Mouse (Mus musculus) heart, embryonic 15.5 days (tissue): ENCODE data around the gene Syngr2. TPM values are rescaled to one million over a fixed set of nuclear protein-coding genes. Genes with fewer than 3 reads are reported as not detected.

Experiments
- ATAC-seq: fragments of 200-750 bp; cut with Nextera tagmentation; replicated peaks from 2 replicates; pipeline ENCODE4 v1.8.0; 2017; ENCODE audit warnings: low read depth, moderate TSS enrichment; ENCODE audit not compliant: insufficient number of reproducible peaks, insufficient read depth, low FRiP score
- H3K27ac ChIP-seq: fragments of 300-500 bp; sonication (generic); 2 replicates; pipeline ENCODE4 v1.5.1; 2015; ENCODE audit warnings: mild to moderate bottlenecking, inconsistent platforms
- H3K27me3 ChIP-seq: fragments of 300-500 bp; sonication (generic); 2 replicates; pipeline ENCODE4 v1.6.1; 2015; ENCODE audit warnings: inconsistent platforms
- H3K36me3 ChIP-seq: fragments of 300-500 bp; sonication (generic); 2 replicates; pipeline ENCODE4 v1.6.1; 2015; ENCODE audit warnings: mild to moderate bottlenecking, inconsistent platforms
- H3K4me1 ChIP-seq: fragments of 300-500 bp; sonication (generic); replicated peaks from 2 replicates; pipeline ENCODE4 v1.6.1; 2015; ENCODE audit warnings: inconsistent platforms
- H3K4me2 ChIP-seq: fragments of 300-500 bp; sonication (generic); 2 replicates; pipeline ENCODE4 v1.6.1; 2015; ENCODE audit warnings: inconsistent platforms, mild to moderate bottlenecking, moderate library complexity
- H3K4me3 ChIP-seq: fragments of 300-500 bp; sonication (generic); 2 replicates; pipeline ENCODE4 v1.5.1; 2015; ENCODE audit warnings: mild to moderate bottlenecking, inconsistent platforms
- H3K9ac ChIP-seq: fragments of 300-500 bp; sonication (generic); 2 replicates; pipeline ENCODE4 v1.6.1; 2015; ENCODE audit warnings: mild to moderate bottlenecking, inconsistent platforms
- H3K9me3 ChIP-seq: fragments of 300-500 bp; sonication (generic); replicated peaks from 2 replicates; pipeline ENCODE4 v1.6.1; 2016; ENCODE audit warnings: inconsistent platforms
- WGBS: fragments of 180-500 bp; shearing (Covaris S2); methylation state at CpG from one replicate; pipeline ENCODE4 v1.1.7; 2015; ENCODE audit warnings: mixed read lengths; 5-methylcytosine and 5-hydroxymethylcytosine counted together
- polyA plus RNA-seq: library from polyadenylated mRNA; unstranded; fragments of >200 nt; fragmentation: Nextera tagmentation; extraction: Ambion mirVana; gene quantifications from 2 replicates; pipeline ENCODE4 v1.2.1, GENCODE M21; 2015

The Syngr2 gene
- polyA plus RNA-seq: 84.6 and 105 TPM in 2 replicates

GRCm38 (mm10) chr11:117809407-117810311 lies at the start of gene Syngr2, which contains the start of gene Gm20708:
Gene Syngr2 (plus strand): TSS chr11:117809668.
Gene Gm20708 (plus strand): TSS chr11:117809668.
- H3K4me1 ChIP-seq: peaks cover 33% of the 10 kb centered on the region
- H3K4me3 ChIP-seq: peak within 1 kb of the TSS; percentile 72
- H3K27me3 ChIP-seq: no peaks in the 10 kb centered on the region
- peaks cover 25% of the 10 kb centered on the region for H3K36me3 ChIP-seq
- peak within 1 kb of the TSS; percentile 79 for H3K9ac ChIP-seq
- peak within 1 kb of the TSS; percentile 98 for H3K4me2 ChIP-seq
- no peaks in the 10 kb centered on the region for H3K9me3 ChIP-seq
- WGBS: 0% methylated on average over 75 of the region's 75 CpGs
- H3K27ac ChIP-seq: peak within 1 kb of the TSS; percentile 81
- peak; percentile 81 for ATAC-seq

DNA sequence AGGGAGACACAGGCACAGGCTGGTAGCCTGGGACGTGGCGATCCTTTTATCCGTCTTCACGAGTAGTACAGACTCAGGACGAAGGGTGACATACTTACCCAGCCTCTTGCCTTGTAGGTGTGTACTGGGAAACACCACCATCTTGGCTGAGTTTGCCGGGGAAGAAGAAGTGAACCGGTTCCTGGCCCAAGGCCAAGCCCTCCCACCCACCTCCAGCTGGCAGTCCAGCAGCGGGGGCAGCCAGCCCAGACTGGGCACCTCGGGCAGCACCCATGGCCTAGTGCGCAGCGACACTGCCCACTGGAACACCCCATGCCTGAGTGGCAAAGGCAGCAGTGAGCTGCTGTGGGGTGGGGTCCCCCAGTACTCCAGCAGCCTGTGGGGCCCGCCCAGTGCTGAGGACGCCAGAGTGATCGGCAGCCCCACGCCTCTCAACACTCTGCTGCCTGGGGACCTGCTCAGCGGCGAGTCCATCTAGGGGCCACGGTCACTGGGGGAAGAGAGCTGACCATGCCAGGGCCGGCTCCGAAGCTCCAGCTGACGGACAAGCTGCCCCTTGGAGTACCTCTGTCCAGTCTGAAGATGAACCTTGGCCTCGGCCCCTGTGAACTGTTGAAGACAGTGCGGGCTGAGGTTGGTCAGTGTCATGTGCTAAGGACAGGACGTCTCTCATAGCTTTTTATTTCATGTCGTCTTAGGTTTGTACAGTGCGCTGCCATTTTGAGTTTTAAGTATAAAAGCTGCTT lies 48.9 kb upstream of the Syngr2 start:
- Histone ChIP-seq H3K36me3 (peaks cover 80% of the 10 kb centered on the region), H3K4me1 (no peaks in the 10 kb centered on the region), H3K9ac (no peak overlapping the region), H3K27ac (no peak overlapping the region), H3K4me3 (no peak overlapping the region), H3K9me3 (no peaks in the 10 kb centered on the region), H3K4me2 (no peak overlapping the region), H3K27me3 (no peaks in the 10 kb centered on the region)
- ATAC-seq: no peak; the same call in 1 of the 2 replicates
- 83% methylated on average over 26 of the region's 26 CpGs for WGBS

GRCm38 (mm10) chr11:117761801-117762200 lies 47.7 kb upstream of the Syngr2 start:
- Histone ChIP-seq H3K36me3 (peaks cover 79% of the 10 kb centered on the region), H3K27ac (no peak overlapping the region; the same call in 1 of the 2 replicates)
- WGBS: 90% methylated on average over 13 of the region's 13 CpGs

DNA sequence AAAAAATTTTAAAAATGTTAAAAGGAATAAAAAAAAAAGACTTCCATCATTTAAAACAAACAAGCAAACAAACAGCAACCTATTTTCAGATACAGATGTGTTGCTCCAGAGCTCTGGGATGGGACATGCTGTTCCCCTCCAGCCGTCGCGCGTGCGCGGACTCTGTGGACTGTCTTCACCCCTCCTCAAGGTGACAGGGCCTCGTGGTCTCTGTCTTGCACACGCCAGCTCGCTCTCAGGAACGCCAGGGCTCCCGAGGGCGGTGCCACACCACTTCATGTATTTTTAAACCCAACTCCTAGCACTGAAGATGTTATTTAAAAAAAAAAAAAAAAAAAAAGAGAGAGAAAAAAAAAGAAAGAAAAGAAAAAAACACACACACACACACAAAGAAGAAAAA lies 47.2 kb upstream of the Syngr2 start:
- 52% methylated on average over 12 of the region's 12 CpGs for WGBS
- H3K9me3 ChIP-seq: no peaks in the 10 kb centered on the region
- H3K4me1 ChIP-seq: peaks cover 7% of the 10 kb centered on the region; the same call in 1 of the 2 replicates
- ATAC-seq: no peak
- peaks cover 74% of the 10 kb centered on the region for H3K36me3 ChIP-seq
- H3K27me3 ChIP-seq: no peaks in the 10 kb centered on the region
- H3K4me2 ChIP-seq: no peak overlapping the region
- H3K27ac ChIP-seq: no peak overlapping the region; the same call in 1 of the 2 replicates
- H3K4me3 ChIP-seq: no peak overlapping the region
- H3K9ac ChIP-seq: no peak overlapping the region

More at GRCm38 (mm10) chr11:117761801-117762200, 47.7 kb upstream of the Syngr2 start:
- Histone ChIP-seq H3K4me3 (no peak overlapping the region), H3K4me2 (no peak overlapping the region), H3K9me3 (no peaks in the 10 kb centered on the region), H3K4me1 (peaks cover 7% of the 10 kb centered on the region; the same call in 1 of the 2 replicates), H3K9ac (no peak overlapping the region), H3K27me3 (no peaks in the 10 kb centered on the region)
- no peak for ATAC-seq

DNA sequence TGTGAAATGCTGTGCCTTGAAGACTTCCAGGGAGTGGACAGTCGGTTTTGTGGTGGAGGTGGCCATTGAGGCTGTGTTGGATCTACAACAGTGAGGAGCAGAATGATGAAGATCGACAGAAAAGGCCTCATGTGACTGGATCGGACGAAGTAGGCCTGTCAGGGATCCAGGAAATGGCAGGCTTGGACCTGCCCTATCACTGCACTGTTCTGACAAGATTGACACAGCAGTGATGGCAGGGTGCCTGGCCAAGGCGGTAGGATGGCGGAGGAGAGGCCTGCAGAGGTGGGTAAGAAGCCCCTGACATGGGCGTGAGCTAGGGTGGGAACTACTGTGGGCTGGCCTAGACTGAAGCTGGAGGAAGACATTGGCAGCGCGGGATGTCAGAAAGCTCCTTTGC lies 45.1 kb upstream of the Syngr2 start:
- no peaks in the 10 kb centered on the region for H3K27me3 ChIP-seq
- no peaks in the 10 kb centered on the region for H3K9me3 ChIP-seq
- peaks cover 54% of the 10 kb centered on the region for H3K36me3 ChIP-seq
- peaks cover 13% of the 10 kb centered on the region for H3K4me1 ChIP-seq
- H3K4me3 ChIP-seq: no peak overlapping the region
- WGBS: 79% methylated on average over 9 of the region's 9 CpGs
- no peak for ATAC-seq
- H3K4me2 ChIP-seq: no peak overlapping the region
- H3K9ac ChIP-seq: no peak overlapping the region
- no peak overlapping the region for H3K27ac ChIP-seq

DNA sequence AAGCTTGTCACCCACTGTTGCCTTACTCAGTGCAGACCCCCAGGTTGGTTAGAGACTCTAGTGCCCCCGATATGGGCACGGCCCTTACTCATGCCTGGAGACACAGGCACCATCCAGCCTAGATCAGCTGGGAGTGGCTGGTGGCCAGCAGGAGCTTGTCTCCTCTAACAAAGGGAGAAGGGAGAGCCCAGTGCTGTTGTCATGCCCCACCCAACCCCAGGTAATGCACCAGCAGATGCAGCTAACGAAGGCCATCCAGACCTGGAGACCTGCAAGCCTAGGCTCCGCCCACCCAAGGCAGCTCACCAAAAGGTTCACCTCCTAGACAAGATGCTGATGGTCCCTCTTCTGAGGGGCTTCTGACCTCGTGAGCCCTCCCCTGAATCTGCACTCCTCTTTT lies 44.1 kb upstream of the Syngr2 start:
- ATAC-seq: 0 out of 2 replicates have a peak, but pooled peaks have one; percentile 5
- 92% methylated on average over 5 of the region's 5 CpGs for WGBS
- Histone ChIP-seq H3K27ac (no peak overlapping the region), H3K4me1 (peaks cover 19% of the 10 kb centered on the region), H3K9ac (no peak overlapping the region), H3K4me3 (no peak overlapping the region), H3K27me3 (no peaks in the 10 kb centered on the region), H3K4me2 (no peak overlapping the region), H3K9me3 (no peaks in the 10 kb centered on the region), H3K36me3 (peaks cover 44% of the 10 kb centered on the region; the same call in 1 of the 2 replicates)

DNA sequence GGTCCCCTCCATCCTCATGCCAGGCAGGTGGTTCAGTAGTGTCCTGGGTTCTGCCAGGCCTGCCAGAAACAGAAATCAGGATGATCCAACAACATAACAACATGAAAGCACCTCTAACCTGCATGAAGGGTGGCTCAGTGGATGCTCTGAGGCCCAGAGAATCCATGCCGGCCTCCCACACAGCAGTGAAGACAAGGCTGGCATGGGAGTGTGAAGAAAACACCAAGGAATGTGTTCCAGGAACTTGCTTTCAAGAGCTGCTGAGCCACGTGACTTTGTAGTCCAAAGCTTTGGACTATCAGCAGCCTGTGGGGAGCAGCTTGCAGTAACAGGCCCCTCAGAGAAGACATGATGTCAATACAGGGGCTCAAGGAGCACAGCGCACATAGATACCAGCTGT lies 43.2 kb upstream of the Syngr2 start:
- 75% methylated on average over 3 of the region's 3 CpGs for WGBS
- ATAC-seq: no peak

GRCm38 (mm10) chr11:117768725-117769682 lies 40.5 kb upstream of the Syngr2 start:
- no peaks in the 10 kb centered on the region for H3K27me3 ChIP-seq
- peaks cover 39% of the 10 kb centered on the region for H3K36me3 ChIP-seq
- ATAC-seq: no peak
- H3K4me2 ChIP-seq: no peak overlapping the region
- 67% methylated on average over 20 of the region's 20 CpGs for WGBS
- H3K9me3 ChIP-seq: no peaks in the 10 kb centered on the region
- H3K4me1 ChIP-seq: peaks cover 19% of the 10 kb centered on the region
- H3K27ac ChIP-seq: no peak overlapping the region; the same call in 1 of the 2 replicates
- no peak overlapping the region for H3K9ac ChIP-seq
- no peak overlapping the region for H3K4me3 ChIP-seq

More for the DNA sequence above, 43.2 kb upstream of the Syngr2 start:
- H3K9ac ChIP-seq: no peak overlapping the region
- peaks cover 36% of the 10 kb centered on the region; the same call in 1 of the 2 replicates for H3K36me3 ChIP-seq
- H3K4me2 ChIP-seq: no peak overlapping the region
- no peaks in the 10 kb centered on the region for H3K27me3 ChIP-seq
- H3K9me3 ChIP-seq: no peaks in the 10 kb centered on the region
- H3K4me3 ChIP-seq: no peak overlapping the region
- peaks cover 19% of the 10 kb centered on the region for H3K4me1 ChIP-seq
- H3K27ac ChIP-seq: no peak overlapping the region

DNA sequence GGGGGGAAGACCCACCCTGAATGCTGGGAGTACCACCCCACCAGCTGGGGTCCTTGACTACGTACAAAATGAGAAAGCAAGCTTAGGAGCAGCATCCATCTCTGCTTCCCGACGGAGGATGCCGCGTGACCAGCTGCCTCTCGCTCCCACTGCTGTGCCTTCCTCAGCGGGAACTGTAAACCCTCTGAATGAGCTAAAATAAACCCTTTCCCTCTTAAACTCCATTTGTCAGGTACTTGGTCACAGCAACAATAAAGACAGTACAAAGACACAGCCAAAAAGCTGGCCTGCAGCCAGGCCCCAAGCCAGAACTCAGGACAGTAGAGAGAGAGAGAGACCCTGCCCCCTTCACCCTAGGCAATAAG lies 39.8 kb upstream of the Syngr2 start:
- Histone ChIP-seq H3K9me3 (no peaks in the 10 kb centered on the region), H3K27me3 (no peaks in the 10 kb centered on the region), H3K9ac (no peak overlapping the region), H3K27ac (no peak overlapping the region; the same call in 1 of the 2 replicates), H3K4me1 (peaks cover 19% of the 10 kb centered on the region), H3K4me2 (no peak overlapping the region), H3K36me3 (peaks cover 33% of the 10 kb centered on the region), H3K4me3 (no peak overlapping the region)
- no peak for ATAC-seq
- WGBS: 86% methylated on average over 7 of the region's 7 CpGs

DNA sequence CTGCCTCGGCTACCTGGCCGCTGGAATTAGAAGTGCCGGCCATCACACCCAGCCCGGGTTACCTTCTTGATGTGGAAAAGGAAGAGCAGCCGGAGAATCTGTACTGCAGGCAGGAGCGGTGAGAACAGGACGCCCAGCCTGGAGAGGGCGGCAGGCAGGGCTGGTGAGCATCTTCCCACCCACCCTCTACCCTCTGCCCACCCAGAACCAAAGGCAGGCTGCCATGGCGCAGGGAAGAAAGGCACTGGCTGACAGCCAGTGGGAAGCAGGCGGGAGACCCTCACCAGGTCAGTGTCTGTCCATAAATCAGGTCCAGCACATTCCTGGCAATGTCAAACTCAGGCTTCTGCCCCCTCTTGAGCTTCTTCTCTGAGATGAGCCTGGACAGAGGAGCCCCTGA lies 39.1 kb upstream of the Syngr2 start:
- H3K9ac ChIP-seq: no peak overlapping the region

More for the DNA sequence above, 39.1 kb upstream of the Syngr2 start:
- Histone ChIP-seq H3K36me3 (peaks cover 37% of the 10 kb centered on the region), H3K4me3 (no peak overlapping the region), H3K27me3 (no peaks in the 10 kb centered on the region), H3K9me3 (no peaks in the 10 kb centered on the region), H3K4me2 (no peak overlapping the region), H3K4me1 (peaks cover 19% of the 10 kb centered on the region), H3K27ac (no peak overlapping the region)
- 85% methylated on average over 10 of the region's 10 CpGs for WGBS
- no peak for ATAC-seq
